Mouse (Mus musculus): ENCODE data around the gene Cubn. TPM values are rescaled to one million over a fixed set of nuclear protein-coding genes. Genes with fewer than 3 reads are reported as not detected.

Cubn gene
- total and polyA plus RNA-seq, 3 experiments = 0.03 to 0.09 (median 0.04) TPM

- no peaks in the 10 kb centered on the region for H3K36me3 ChIP-seq (replicated peaks in 1 of 2; ENCODE audit: control insufficient read depth in 1 of 2, insufficient read depth in 1 of 2, low read length in 1 of 2)
- H3K9me3 ChIP-seq (replicated peaks; ENCODE audit: low read length) = no peaks in the 10 kb centered on the region
- no peak overlapping the region for H3K4me3 ChIP-seq (replicated peaks in 1 of 3; ENCODE audit: low read depth in 2 of 3, low read length in 2 of 3, poor library complexity in 1 of 3)
- no peaks in the 10 kb centered on the region for H3K79me2 ChIP-seq (replicated peaks; ENCODE audit: control insufficient read depth, extremely low read depth, insufficient read depth, poor library complexity, severe bottlenecking)
- dilution Hi-C loops (cut with MboI; ENCODE audit: extremely low pct_ligation_motif_present, extremely low pct_unique_long_range_greater_than_20kb, low sequenced_read_pairs) (no loop called here), in situ Hi-C loops (cut with MboI; ENCODE audit: low pct_ligation_motif_present, low pct_unique_long_range_greater_than_20kb, low sequenced_read_pairs) (no loop called here)
- H3K27ac ChIP-seq (ENCODE audit: insufficient read depth, low read depth) = no peak overlapping the region
- H3K4me2 ChIP-seq (ENCODE audit: insufficient read depth, low read depth, poor library complexity, severe bottlenecking) = no peak overlapping the region
- no peak for TF ChIP-seq USF2 (conservative IDR thresholded peaks at IDR 0.05; ENCODE audit: low read depth, low read length)
- no peak for TF ChIP-seq ELF1 (IDR thresholded peaks at IDR 0.05; ENCODE audit: low read depth, low read length)
- no peak for TF ChIP-seq HCFC1 (IDR thresholded peaks at IDR 0.05; ENCODE audit: low read depth, low read length)
- no peak for TF ChIP-seq TCF12 (IDR thresholded peaks at IDR 0.05; ENCODE audit: low read depth, low read length)
- H3K4me1 ChIP-seq (ENCODE audit: control insufficient read depth in 1 of 2, insufficient read depth in 2 of 2) = no peaks in the 10 kb centered on the region
- no peaks in the 10 kb centered on the region for H3K27me3 ChIP-seq (replicated peaks)
- H3K9ac ChIP-seq (ENCODE audit: insufficient read depth, low read depth) = no peak overlapping the region
- DNase-seq (ENCODE audit: extremely low read depth) = no peak
These were observed 7.6 kb upstream of the Cubn start for GRCm38 (mm10) chr2:13499196-13499595.

- Histone ChIP-seq H3K36me3 (replicated peaks in 1 of 2; ENCODE audit: control insufficient read depth in 1 of 2, insufficient read depth in 1 of 2, low read length in 1 of 2) (no peaks in the 10 kb centered on the region), H3K27me3 (replicated peaks) (no peaks in the 10 kb centered on the region), H3K9ac (ENCODE audit: insufficient read depth, low read depth) (no peak overlapping the region), H3K9me3 (replicated peaks; ENCODE audit: low read length) (no peaks in the 10 kb centered on the region), H3K27ac (ENCODE audit: insufficient read depth, low read depth) (no peak overlapping the region), H3K4me3 (replicated peaks in 1 of 3; ENCODE audit: low read depth in 2 of 3, low read length in 2 of 3, poor library complexity in 1 of 3) (no peak overlapping the region), H3K4me1 (ENCODE audit: control insufficient read depth in 1 of 2, insufficient read depth in 2 of 2) (peaks cover 0 to 3% of the 10 kb centered on the region in 2 experiments; a peak in 1 of 4 replicates), H3K79me2 (replicated peaks; ENCODE audit: control insufficient read depth, extremely low read depth, insufficient read depth, poor library complexity, severe bottlenecking) (no peaks in the 10 kb centered on the region), H3K4me2 (ENCODE audit: insufficient read depth, low read depth, poor library complexity, severe bottlenecking) (no peak overlapping the region)
- TF ChIP-seq MAFK (IDR thresholded peaks at IDR 0.05; ENCODE audit: insufficient replicate concordance, low read length) (peak; percentile 47; the same call in 1 of the 2 replicates), TBP (conservative IDR thresholded peaks at IDR 0.05; ENCODE audit: low read depth, low read length) (no peak)
- no peak for DNase-seq (ENCODE audit: extremely low read depth)
- dilution Hi-C loops (cut with MboI; ENCODE audit: extremely low pct_ligation_motif_present, extremely low pct_unique_long_range_greater_than_20kb, low sequenced_read_pairs) = no loop called here
- in situ Hi-C loops (cut with MboI; ENCODE audit: low pct_ligation_motif_present, low pct_unique_long_range_greater_than_20kb, low sequenced_read_pairs) = no loop called here
These were observed 4.5 kb upstream of the Cubn start for GRCm38 (mm10) chr2:13496087-13496486.

- H3K4me1 ChIP-seq (ENCODE audit: control insufficient read depth in 1 of 2, insufficient read depth in 2 of 2) = peaks cover 0 to 3% of the 10 kb centered on the region in 2 experiments; a peak in 1 of 4 replicates
- H3K4me2 ChIP-seq (ENCODE audit: insufficient read depth, low read depth, poor library complexity, severe bottlenecking) = peak overlapping the region; percentile 99
- TF ChIP-seq SIN3A (IDR thresholded peaks at IDR 0.05; ENCODE audit: low read length) (no peak), JUN (IDR thresholded peaks at IDR 0.05; ENCODE audit: insufficient read depth, low read depth, low read length) (no peak), HCFC1 (IDR thresholded peaks at IDR 0.05; ENCODE audit: low read depth, low read length) (no peak), TCF12 (IDR thresholded peaks at IDR 0.05; ENCODE audit: low read depth, low read length) (no peak), ELF1 (IDR thresholded peaks at IDR 0.05; ENCODE audit: low read depth, low read length) (no peak), RCOR1 (conservative IDR thresholded peaks at IDR 0.05; ENCODE audit: low read depth, low read length) (no peak)
- no peaks in the 10 kb centered on the region for H3K36me3 ChIP-seq (replicated peaks in 1 of 2; ENCODE audit: control insufficient read depth in 1 of 2, insufficient read depth in 1 of 2, low read length in 1 of 2)
- no peaks in the 10 kb centered on the region for H3K27me3 ChIP-seq (replicated peaks)
- no peaks in the 10 kb centered on the region for H3K9me3 ChIP-seq (replicated peaks; ENCODE audit: low read length)
- in situ Hi-C loops (cut with MboI; ENCODE audit: low pct_ligation_motif_present, low pct_unique_long_range_greater_than_20kb, low sequenced_read_pairs) (no loop called here), dilution Hi-C loops (cut with MboI; ENCODE audit: extremely low pct_ligation_motif_present, extremely low pct_unique_long_range_greater_than_20kb, low sequenced_read_pairs) (no loop called here)
- no peak overlapping the region for H3K4me3 ChIP-seq (replicated peaks in 1 of 3; ENCODE audit: low read depth in 2 of 3, low read length in 2 of 3, poor library complexity in 1 of 3)
- H3K9ac ChIP-seq (ENCODE audit: insufficient read depth, low read depth) = 0 out of 2 replicates have a peak overlapping the region, but pooled peaks have one; percentile 26
- H3K27ac ChIP-seq (ENCODE audit: insufficient read depth, low read depth) = no peak overlapping the region
- no peaks in the 10 kb centered on the region for H3K79me2 ChIP-seq (replicated peaks; ENCODE audit: control insufficient read depth, extremely low read depth, insufficient read depth, poor library complexity, severe bottlenecking)
- DNase-seq (ENCODE audit: extremely low read depth) = no peak
These were observed 1.3 kb upstream of the Cubn start for GRCm38 (mm10) chr2:13492927-13493326.
